Mouse (Mus musculus) layer of hippocampus, adult 2 months (tissue): ENCODE measurements around the gene Asb2. TPM values are rescaled to one million over a fixed set of nuclear protein-coding genes. Genes with fewer than 3 reads are reported as not detected.

Experiments
- DNase-seq, 2 experiments: peaks; one replicate each; pipeline ENCODE4 v3.0.0; 2022; ENCODE audit warnings: low spot score in 2 of 2
- H3K27ac ChIP-seq: fragments of 200-600 bp; 2 replicates; pipeline ENCODE4 v1.8.1; 2022
- H3K4me3 ChIP-seq: fragments of 200-600 bp; 2 replicates; pipeline ENCODE4 v1.8.1; 2022; ENCODE audit warnings: mild to moderate bottlenecking
- CTCF ChIP-seq: fragments of 200-600 bp; conservative IDR thresholded peaks from 2 replicates; pipeline ENCODE4 v1.8.1; 2022; ENCODE audit warnings: antibody characterized with exemption, mild to moderate bottlenecking, moderate library complexity
- total RNA-seq, 2 experiments: library from RNA; stranded (reverse); gene quantifications; 2 replicates each; pipeline ENCODE4 v1.2.3; 2021

The Asb2 gene
- total RNA-seq, 2 experiments from 2014 or later, result 2.0 to 2.3 TPM

DNA sequence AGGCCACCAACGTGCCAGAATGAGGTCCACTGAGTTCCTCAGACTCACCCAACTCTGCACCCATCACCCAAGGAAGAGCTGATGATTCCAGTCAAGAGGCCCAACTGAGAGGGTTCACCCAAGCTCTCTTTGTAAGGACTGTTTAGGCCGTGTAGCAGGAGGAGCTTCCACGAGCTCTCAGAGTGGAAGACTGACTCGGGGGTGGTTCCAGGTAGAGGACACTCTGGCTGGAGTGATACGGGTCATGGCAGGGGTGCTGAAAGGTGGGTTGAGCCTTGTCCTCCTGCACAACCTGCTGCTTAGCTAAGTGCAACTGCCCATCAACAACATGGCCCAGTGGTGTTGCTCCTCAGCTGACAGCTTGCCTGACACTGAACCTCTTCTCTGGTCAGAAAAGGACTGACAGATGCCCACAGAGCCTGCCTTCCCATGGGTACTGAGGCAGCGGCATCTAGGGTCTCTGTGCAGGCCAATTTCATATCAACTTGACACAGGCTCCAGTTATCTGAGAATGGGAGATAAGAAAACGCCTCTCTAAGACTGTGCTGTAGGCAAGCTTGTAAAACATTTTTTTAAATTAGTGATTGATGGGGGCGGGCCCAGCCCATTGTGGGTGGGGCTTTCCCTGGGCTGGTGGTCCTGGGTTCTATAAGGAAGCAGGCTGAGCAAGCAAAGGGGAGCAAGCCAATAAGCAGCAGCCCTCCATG, 17.9 kb upstream of the Asb2 start:
- Histone ChIP-seq H3K27ac (no peak overlapping the region), H3K4me3 (no peak overlapping the region)
- DNase-seq, result no peak
- TF ChIP-seq CTCF, result no peak

DNA sequence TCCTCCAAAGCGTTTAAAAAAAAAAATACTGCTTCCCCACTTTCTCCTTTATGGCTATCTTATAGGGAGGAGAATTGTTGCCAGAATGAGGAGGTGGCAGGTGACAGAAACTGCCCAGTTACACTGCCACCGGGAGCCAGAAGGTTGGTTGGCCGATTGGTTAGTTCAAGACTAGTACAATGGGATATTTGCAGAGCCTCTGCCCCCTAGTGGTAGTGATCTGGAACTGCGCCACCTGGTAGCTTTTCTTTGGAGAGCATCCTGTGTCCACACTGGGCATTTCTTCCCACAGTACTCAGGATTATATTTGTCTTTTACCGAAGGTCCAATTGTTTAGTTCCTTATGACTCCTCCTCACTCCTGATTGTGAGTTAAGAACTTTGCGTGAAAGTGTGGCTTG, 15.9 kb upstream of the Asb2 start:
- no peak overlapping the region for H3K27ac ChIP-seq
- no peak overlapping the region for H3K4me3 ChIP-seq
- TF ChIP-seq CTCF, result peak; percentile 95
- DNase-seq, result peak; percentile 56 to 67

GRCm38 (mm10) chr12:103370861-103371260, 15.1 kb upstream of the Asb2 start:
- Histone ChIP-seq H3K27ac (no peak overlapping the region), H3K4me3 (no peak overlapping the region)
- TF ChIP-seq CTCF, result no peak
- no peak for DNase-seq

- Histone ChIP-seq H3K27ac (no peak overlapping the region), H3K4me3 (no peak overlapping the region)
- DNase-seq, result no peak
- no peak for TF ChIP-seq CTCF
Measured at GRCm38 (mm10) chr12:103368777-103369176, 13.0 kb upstream of the Asb2 start.

- no peak for DNase-seq
- H3K4me3 ChIP-seq, result no peak overlapping the region; the same call in 1 of the 2 replicates
- TF ChIP-seq CTCF, result no peak
- H3K27ac ChIP-seq, result no peak overlapping the region
Measured at GRCm38 (mm10) chr12:103368326-103368669, 12.5 kb upstream of the Asb2 start.

DNA sequence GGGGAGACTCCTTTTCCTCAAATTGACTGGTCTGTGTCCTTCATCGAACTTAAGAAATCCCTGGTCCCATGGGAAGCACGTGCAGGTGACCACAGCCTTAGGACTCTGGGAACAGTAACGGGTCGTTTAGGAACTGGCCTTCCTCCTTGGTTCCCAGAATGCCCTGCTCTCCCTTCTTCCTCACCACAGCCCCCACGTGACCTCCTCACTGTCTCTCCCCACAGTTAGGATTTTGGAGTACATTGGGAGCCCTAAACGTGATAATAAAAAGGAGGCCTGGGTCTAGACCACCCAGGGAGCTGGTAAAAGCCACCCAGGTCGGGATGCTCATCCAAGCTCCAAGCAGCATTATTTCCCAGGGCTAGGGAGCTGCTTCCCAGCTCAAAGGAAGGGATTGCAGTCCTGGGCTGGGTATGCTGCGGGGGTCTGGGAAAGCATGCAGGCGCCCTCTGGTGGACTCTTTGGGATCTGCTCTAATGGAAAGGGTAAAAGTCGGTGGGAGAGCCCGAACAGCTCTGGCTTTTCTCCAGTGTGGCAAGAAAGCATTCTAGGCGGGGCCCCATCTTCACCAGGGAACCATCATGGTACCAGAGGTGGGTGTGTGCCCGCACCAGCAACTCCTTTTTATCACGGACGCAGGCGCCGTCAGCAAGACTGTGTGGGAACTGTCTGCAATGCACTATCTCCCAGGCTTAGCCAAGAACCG, 12.0 kb upstream of the Asb2 start:
- peak; percentile 63 to 81 for DNase-seq
- Histone ChIP-seq H3K27ac (no peak overlapping the region), H3K4me3 (no peak overlapping the region; the same call in 1 of the 2 replicates)
- peak; percentile 96 for TF ChIP-seq CTCF

DNA sequence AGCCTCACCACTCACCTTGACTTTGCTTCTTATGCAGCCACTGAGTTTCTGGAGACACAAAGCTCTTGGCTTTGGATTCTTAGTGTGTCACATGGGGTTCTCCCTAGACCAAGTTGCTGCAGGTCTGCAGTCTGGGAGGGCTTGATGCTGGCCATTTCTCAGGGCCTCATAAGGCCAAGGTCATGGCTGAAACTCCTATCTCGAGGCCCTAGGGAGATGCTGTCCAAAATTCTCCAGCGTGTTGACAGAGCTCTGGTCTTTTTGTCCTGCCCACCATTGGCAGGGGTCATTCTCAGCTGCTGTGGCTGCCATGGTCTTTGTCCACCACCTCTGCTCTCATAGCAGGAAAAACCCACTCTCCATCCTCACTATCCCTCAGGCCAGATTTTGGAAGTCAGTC, 11.4 kb upstream of the Asb2 start:
- Histone ChIP-seq H3K4me3 (no peak overlapping the region), H3K27ac (no peak overlapping the region)
- no peak for TF ChIP-seq CTCF
- no peak for DNase-seq

- no peak for TF ChIP-seq CTCF
- Histone ChIP-seq H3K4me3 (no peak overlapping the region), H3K27ac (no peak overlapping the region)
- no peak for DNase-seq
Measured at GRCm38 (mm10) chr12:103362336-103362735, 6.5 kb upstream of the Asb2 start.

GRCm38 (mm10) chr12:103361539-103362307, 5.9 kb upstream of the Asb2 start:
- TF ChIP-seq CTCF, result no peak
- DNase-seq, result no peak
- H3K27ac ChIP-seq, result no peak overlapping the region
- no peak overlapping the region for H3K4me3 ChIP-seq

DNA sequence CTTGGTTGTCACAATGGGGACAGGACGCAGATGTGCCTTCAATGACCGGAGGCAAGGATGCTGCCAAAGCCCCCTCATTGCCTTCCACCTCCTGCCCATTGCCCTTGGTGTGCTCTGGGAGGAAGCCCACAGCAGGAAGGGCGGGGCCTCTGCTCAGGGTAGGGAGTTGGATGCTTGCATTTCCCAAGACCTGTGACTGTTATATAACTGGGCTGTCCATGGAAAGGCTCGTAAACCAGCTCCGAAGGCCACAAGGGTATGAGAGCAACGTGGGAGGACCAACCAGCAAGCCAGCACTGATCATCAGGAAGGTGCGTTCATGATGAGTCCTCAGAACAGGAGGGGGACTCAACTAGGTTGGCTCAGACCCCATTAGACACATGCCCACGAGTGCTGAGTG, 5.0 kb upstream of the Asb2 start:
- TF ChIP-seq CTCF, result no peak

DNA sequence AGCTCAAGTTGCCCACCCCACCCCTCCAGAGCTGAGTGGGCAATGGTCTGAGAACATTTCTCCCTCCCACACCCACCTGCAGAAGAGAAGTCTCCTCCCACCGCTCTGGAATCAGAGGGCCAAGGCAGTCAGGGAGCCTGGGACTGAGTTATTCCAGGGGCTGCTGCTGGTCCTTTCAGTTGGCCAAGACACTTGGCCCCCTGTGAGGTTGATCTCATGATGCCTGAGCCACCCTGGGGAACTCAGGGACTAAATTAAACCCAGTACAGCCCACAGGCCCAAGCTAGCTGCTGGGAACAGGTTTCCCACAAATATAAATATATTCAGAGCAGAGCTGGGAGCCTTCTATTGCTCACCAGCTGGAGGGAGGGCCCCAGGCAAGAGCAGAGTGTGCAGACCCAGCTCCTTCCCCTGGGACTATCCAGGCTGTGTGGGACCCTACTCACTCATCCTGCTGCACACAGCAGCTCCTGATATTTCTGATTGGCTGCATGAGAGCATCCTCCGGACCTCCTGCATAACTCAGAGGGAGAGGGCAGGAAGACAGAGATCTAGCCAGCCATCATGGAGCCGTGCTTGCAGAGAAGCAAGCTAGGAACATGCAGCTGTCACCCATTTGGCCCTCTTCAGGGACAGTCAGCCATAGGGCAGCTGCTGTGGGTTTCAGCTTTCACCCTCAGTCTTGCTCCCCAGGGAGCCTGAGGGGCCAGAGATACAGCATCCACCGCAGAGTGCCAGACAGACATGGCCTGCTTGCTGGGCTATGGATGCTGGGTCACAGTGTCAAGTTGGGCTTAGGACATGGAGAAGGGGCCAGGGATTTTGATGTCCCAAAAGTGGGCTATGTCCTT, 3.4 kb upstream of the Asb2 start:
- Histone ChIP-seq H3K27ac (peak overlapping the region; percentile 67), H3K4me3 (no peak overlapping the region)
- no peak for TF ChIP-seq CTCF
- no peak for DNase-seq

More for the DNA sequence above, 5.0 kb upstream of the Asb2 start:
- Histone ChIP-seq H3K27ac (no peak overlapping the region), H3K4me3 (no peak overlapping the region)
- DNase-seq, result no peak

- TF ChIP-seq CTCF, result no peak
- DNase-seq, result no peak
- no peak overlapping the region for H3K4me3 ChIP-seq
- H3K27ac ChIP-seq, result peak overlapping the region; percentile 67; the same call in 1 of the 2 replicates
Measured at GRCm38 (mm10) chr12:103358216-103358615, 2.4 kb upstream of the Asb2 start.

DNA sequence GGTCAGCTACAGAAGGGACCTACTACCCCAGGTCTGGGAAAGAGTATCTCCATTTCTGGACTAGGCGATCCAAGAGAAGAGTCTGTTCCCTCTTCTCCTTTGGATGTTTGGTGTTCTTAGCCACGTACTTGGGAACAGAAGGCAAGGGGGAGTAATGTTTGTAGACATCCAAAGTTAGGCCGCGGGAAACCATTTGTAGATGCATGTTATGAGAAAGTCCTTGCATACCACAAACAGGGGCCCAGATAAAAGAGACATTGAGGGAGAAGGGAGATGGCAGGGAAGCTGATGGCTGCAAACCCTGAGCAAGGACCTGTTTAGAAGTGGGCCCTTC, 581 bp upstream of the Asb2 start:
- no peak for TF ChIP-seq CTCF
- Histone ChIP-seq H3K4me3 (no peak overlapping the region), H3K27ac (peak overlapping the region; percentile 3; the same call in 1 of the 2 replicates)
- DNase-seq, result no peak
